Mouse (Mus musculus): ENCODE results near the gene Rps6kc1.

The Rps6kc1 gene

GRCm38 (mm10) chr1:190834201-190834907 lies 77.2 kb downstream of the Rps6kc1 start:
- no peak for DNase-seq (ENCODE audit: low read depth, low spot score)

GRCm38 (mm10) chr1:190832965-190833630 lies 78.5 kb downstream of the Rps6kc1 start:
- no peaks in the 10 kb centered on the region for H3K27me3 ChIP-seq (ENCODE audit: control insufficient read depth, insufficient read depth, low read length, poor library complexity, severe bottlenecking)
- no peaks in the 10 kb centered on the region; the same call in none of the 2 replicates for H3K36me3 ChIP-seq (ENCODE audit: control insufficient read depth, insufficient read depth, low read length, poor library complexity, severe bottlenecking)
- no peak for DNase-seq (ENCODE audit: low read depth, low spot score)

More at GRCm38 (mm10) chr1:190834201-190834907, 77.2 kb downstream of the Rps6kc1 start:
- Histone ChIP-seq H3K36me3 (ENCODE audit: control insufficient read depth, insufficient read depth, low read length, poor library complexity, severe bottlenecking) (no peaks in the 10 kb centered on the region; the same call in none of the 2 replicates), H3K27me3 (ENCODE audit: control insufficient read depth, insufficient read depth, low read length, poor library complexity, severe bottlenecking) (no peaks in the 10 kb centered on the region)

- DNase-seq (ENCODE audit: low read depth, low spot score): peak; percentile 57
- Histone ChIP-seq H3K27me3 (ENCODE audit: control insufficient read depth, insufficient read depth, low read length, poor library complexity, severe bottlenecking) (no peaks in the 10 kb centered on the region), H3K36me3 (ENCODE audit: control insufficient read depth, insufficient read depth, low read length, poor library complexity, severe bottlenecking) (no peaks in the 10 kb centered on the region; the same call in none of the 2 replicates)
Observed at GRCm38 (mm10) chr1:190831839-190832497, 79.6 kb downstream of the Rps6kc1 start.

- H3K36me3 ChIP-seq (ENCODE audit: control insufficient read depth, insufficient read depth, low read length, poor library complexity, severe bottlenecking): no peaks in the 10 kb centered on the region; the same call in 1 of the 2 replicates
- DNase-seq (ENCODE audit: low read depth, low spot score): no peak
- no peaks in the 10 kb centered on the region for H3K27me3 ChIP-seq (ENCODE audit: control insufficient read depth, insufficient read depth, low read length, poor library complexity, severe bottlenecking)
Observed at GRCm38 (mm10) chr1:190826486-190827034, 85.0 kb downstream of the Rps6kc1 start.

GRCm38 (mm10) chr1:190823745-190824144 lies 87.8 kb downstream of the Rps6kc1 start:
- no peaks in the 10 kb centered on the region for H3K36me3 ChIP-seq (ENCODE audit: control insufficient read depth, insufficient read depth, low read length, poor library complexity, severe bottlenecking)
- DNase-seq (ENCODE audit: low read depth, low spot score): no peak
- no peaks in the 10 kb centered on the region for H3K27me3 ChIP-seq (ENCODE audit: control insufficient read depth, insufficient read depth, low read length, poor library complexity, severe bottlenecking)

- Histone ChIP-seq H3K36me3 (ENCODE audit: control insufficient read depth, insufficient read depth, low read length, poor library complexity, severe bottlenecking) (no peaks in the 10 kb centered on the region), H3K27me3 (ENCODE audit: control insufficient read depth, insufficient read depth, low read length, poor library complexity, severe bottlenecking) (no peaks in the 10 kb centered on the region)
Observed at GRCm38 (mm10) chr1:190816141-190816540, 95.4 kb downstream of the Rps6kc1 start.

GRCm38 (mm10) chr1:190810408-190810807 lies 101.2 kb downstream of the Rps6kc1 start:
- DNase-seq (ENCODE audit: low read depth, low spot score): no peak
- Histone ChIP-seq H3K36me3 (ENCODE audit: control insufficient read depth, insufficient read depth, low read length, poor library complexity, severe bottlenecking) (no peaks in the 10 kb centered on the region; the same call in 1 of the 2 replicates), H3K27me3 (ENCODE audit: control insufficient read depth, insufficient read depth, low read length, poor library complexity, severe bottlenecking) (no peaks in the 10 kb centered on the region)

More at GRCm38 (mm10) chr1:190816141-190816540, 95.4 kb downstream of the Rps6kc1 start:
- no peak for DNase-seq (ENCODE audit: low read depth, low spot score)

- DNase-seq (ENCODE audit: low read depth, low spot score): no peak
- Histone ChIP-seq H3K36me3 (ENCODE audit: control insufficient read depth, insufficient read depth, low read length, poor library complexity, severe bottlenecking) (no peaks in the 10 kb centered on the region; the same call in 1 of the 2 replicates), H3K27me3 (ENCODE audit: control insufficient read depth, insufficient read depth, low read length, poor library complexity, severe bottlenecking) (no peaks in the 10 kb centered on the region)
Observed at GRCm38 (mm10) chr1:190808766-190809221, 102.8 kb downstream of the Rps6kc1 start.

GRCm38 (mm10) chr1:190806817-190807216 lies 104.8 kb downstream of the Rps6kc1 start:
- no peak for DNase-seq (ENCODE audit: low read depth, low spot score)
- Histone ChIP-seq H3K27me3 (ENCODE audit: control insufficient read depth, insufficient read depth, low read length, poor library complexity, severe bottlenecking) (no peaks in the 10 kb centered on the region), H3K36me3 (ENCODE audit: control insufficient read depth, insufficient read depth, low read length, poor library complexity, severe bottlenecking) (no peaks in the 10 kb centered on the region; the same call in 1 of the 2 replicates)

GRCm38 (mm10) chr1:190798668-190799067 lies 112.9 kb downstream of the Rps6kc1 start:
- Histone ChIP-seq H3K36me3 (ENCODE audit: control insufficient read depth, insufficient read depth, low read length, poor library complexity, severe bottlenecking) (0 out of 2 replicates have a peak, but pooled peaks cover 2% of the 10 kb centered on the region), H3K27me3 (ENCODE audit: control insufficient read depth, insufficient read depth, low read length, poor library complexity, severe bottlenecking) (no peaks in the 10 kb centered on the region)
- DNase-seq (ENCODE audit: low read depth, low spot score): no peak

GRCm38 (mm10) chr1:190797483-190798058 lies 114.0 kb downstream of the Rps6kc1 start:
- DNase-seq (ENCODE audit: low read depth, low spot score): no peak
- 0 out of 2 replicates have a peak, but pooled peaks cover 2% of the 10 kb centered on the region for H3K36me3 ChIP-seq (ENCODE audit: control insufficient read depth, insufficient read depth, low read length, poor library complexity, severe bottlenecking)
- no peaks in the 10 kb centered on the region for H3K27me3 ChIP-seq (ENCODE audit: control insufficient read depth, insufficient read depth, low read length, poor library complexity, severe bottlenecking)

GRCm38 (mm10) chr1:190796745-190797482 lies 114.7 kb downstream of the Rps6kc1 start:
- DNase-seq (ENCODE audit: low read depth, low spot score): peak; percentile 31
- Histone ChIP-seq H3K27me3 (ENCODE audit: control insufficient read depth, insufficient read depth, low read length, poor library complexity, severe bottlenecking) (no peaks in the 10 kb centered on the region), H3K36me3 (ENCODE audit: control insufficient read depth, insufficient read depth, low read length, poor library complexity, severe bottlenecking) (0 out of 2 replicates have a peak, but pooled peaks cover 2% of the 10 kb centered on the region)

- no peaks in the 10 kb centered on the region for H3K27me3 ChIP-seq (ENCODE audit: control insufficient read depth, insufficient read depth, low read length, poor library complexity, severe bottlenecking)
- no peaks in the 10 kb centered on the region for H3K36me3 ChIP-seq (ENCODE audit: control insufficient read depth, insufficient read depth, low read length, poor library complexity, severe bottlenecking)
- no peak for DNase-seq (ENCODE audit: low read depth, low spot score)
Observed at GRCm38 (mm10) chr1:190791638-190792037, 119.9 kb downstream of the Rps6kc1 start.

GRCm38 (mm10) chr1:190790720-190791119 lies 120.8 kb downstream of the Rps6kc1 start:
- DNase-seq (ENCODE audit: low read depth, low spot score): no peak
- no peaks in the 10 kb centered on the region for H3K27me3 ChIP-seq (ENCODE audit: control insufficient read depth, insufficient read depth, low read length, poor library complexity, severe bottlenecking)
- no peaks in the 10 kb centered on the region for H3K36me3 ChIP-seq (ENCODE audit: control insufficient read depth, insufficient read depth, low read length, poor library complexity, severe bottlenecking)

Data from splenic B cell, adult 2 months (primary cell).